Mouse (Mus musculus): Measurements from ENCODE around the gene Dhx36. TPM values are rescaled to one million over a fixed set of nuclear protein-coding genes. Genes with fewer than 3 reads are reported as not detected.

Dhx36 gene
- polyA plus RNA-seq, 2 experiments: 8.7 to 10.6 TPM

DNA sequence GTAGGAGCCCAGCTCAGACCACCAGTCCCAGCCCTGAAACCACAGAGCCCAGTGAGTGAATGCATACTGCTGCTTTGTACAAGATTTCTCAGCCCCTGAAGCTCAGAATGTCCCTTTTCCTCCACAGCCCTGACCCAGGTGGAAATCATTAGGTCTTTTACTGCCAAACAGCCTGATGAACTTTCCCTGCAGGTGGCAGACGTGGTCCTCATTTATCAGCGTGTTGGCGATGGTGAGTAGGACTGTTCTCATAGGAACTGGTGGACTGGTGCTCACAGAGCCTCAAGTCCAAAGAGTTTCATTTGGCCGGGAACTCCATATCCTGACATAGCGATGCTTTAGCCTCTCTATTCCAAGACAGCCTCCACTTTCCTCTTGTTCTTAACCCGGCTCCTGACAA, 47.3 kb downstream of the Dhx36 start:
- H3K27ac ChIP-seq: no peak overlapping the region
- TF ChIP-seq EP300 (IDR thresholded peaks at IDR 0.05; ENCODE audit: low read depth): no peak
- peaks cover 0 to under 1% of the 10 kb centered on the region in 2 experiments; a peak in 1 of 4 replicates for H3K4me1 ChIP-seq (replicated peaks; ENCODE audit: control insufficient read depth in 2 of 2, insufficient read depth in 2 of 2, low read length in 1 of 2)
- H3K9me3 ChIP-seq (ENCODE audit: control insufficient read depth, low read length): no peaks in the 10 kb centered on the region
- 76% methylated on average over 6 of the region's 6 CpGs for WGBS (ENCODE audit: insufficient replicate concordance)
- DNase-seq (ENCODE audit: low read depth in 3 of 3, low spot score in 3 of 3): no peak
- ATAC-seq (ENCODE audit: insufficient read depth): no peak
- H3K4me3 ChIP-seq (ENCODE audit: insufficient read depth in 1 of 2, low read depth in 2 of 2, low read length in 2 of 2): no peak overlapping the region
- H3K27me3 ChIP-seq (ENCODE audit: control insufficient read depth, insufficient read depth, low read length): no peaks in the 10 kb centered on the region
- peaks cover 2% of the 10 kb centered on the region; the same call in 1 of the 2 replicates for H3K36me3 ChIP-seq (replicated peaks; ENCODE audit: control insufficient read depth, insufficient read depth, low read depth)
- H3K4me2 ChIP-seq (ENCODE audit: low read depth): no peak overlapping the region
- no peak overlapping the region for H3K9ac ChIP-seq (replicated peaks)

DNA sequence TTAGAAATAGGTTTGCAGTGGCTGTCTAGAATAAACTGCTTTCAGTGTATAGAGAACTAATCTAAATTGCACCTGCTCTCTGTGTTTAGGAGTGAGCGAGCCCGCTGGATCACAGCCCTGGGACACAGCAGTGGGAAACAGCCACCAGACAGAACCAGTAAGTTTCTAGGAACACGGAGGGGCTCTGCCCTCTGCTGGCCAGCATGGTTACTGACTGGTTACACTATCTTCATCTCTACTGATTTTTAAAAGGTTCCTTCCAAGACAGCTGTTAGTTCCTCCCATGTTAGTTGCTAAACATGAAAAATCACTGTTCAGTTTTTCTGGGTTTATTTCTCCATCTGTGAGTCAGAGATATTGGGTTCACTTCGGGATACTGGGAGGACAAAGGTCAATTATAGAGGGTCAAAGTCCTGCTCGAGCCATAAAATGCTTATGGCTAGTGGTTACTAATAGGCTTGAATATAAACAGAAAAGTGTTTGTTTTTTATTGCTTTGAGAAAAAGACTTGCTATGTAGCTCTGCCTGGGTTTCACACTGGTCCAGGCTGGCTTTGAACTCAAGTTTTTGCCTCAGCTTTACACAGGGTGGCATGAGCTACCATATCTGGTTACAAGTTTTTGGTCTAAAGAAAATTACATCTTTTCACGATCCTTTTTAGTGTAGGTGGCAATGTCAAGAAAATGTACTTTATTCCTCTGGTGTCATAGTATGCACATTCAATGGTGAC, 48.4 kb downstream of the Dhx36 start:
- no peak; the same call in 1 of the 2 replicates for ATAC-seq (ENCODE audit: insufficient read depth)
- H3K27ac ChIP-seq: no peak overlapping the region
- H3K9ac ChIP-seq (replicated peaks): no peak overlapping the region
- 39% methylated on average over 6 of the region's 6 CpGs for WGBS (ENCODE audit: insufficient replicate concordance)
- TF ChIP-seq CTCF (IDR thresholded peaks at IDR 0.05; ENCODE audit: low read depth) (peak; percentile 69), EP300 (IDR thresholded peaks at IDR 0.05; ENCODE audit: low read depth) (no peak)
- H3K9me3 ChIP-seq (ENCODE audit: control insufficient read depth, low read length): no peaks in the 10 kb centered on the region
- no peaks in the 10 kb centered on the region for H3K27me3 ChIP-seq (ENCODE audit: control insufficient read depth, insufficient read depth, low read length)
- H3K4me2 ChIP-seq (ENCODE audit: low read depth): no peak overlapping the region
- no peak overlapping the region for H3K4me3 ChIP-seq (ENCODE audit: insufficient read depth in 1 of 2, low read depth in 2 of 2, low read length in 2 of 2)
- peak in 1 of 3 experiments; percentile 1 for DNase-seq (ENCODE audit: low read depth in 3 of 3, low spot score in 3 of 3)
- H3K4me1 ChIP-seq (replicated peaks; ENCODE audit: control insufficient read depth in 2 of 2, insufficient read depth in 2 of 2, low read length in 1 of 2): no peaks in the 10 kb centered on the region
- H3K36me3 ChIP-seq (replicated peaks; ENCODE audit: control insufficient read depth, insufficient read depth, low read depth): no peaks in the 10 kb centered on the region

- no peaks in the 10 kb centered on the region for H3K4me1 ChIP-seq (replicated peaks; ENCODE audit: control insufficient read depth in 2 of 2, insufficient read depth in 2 of 2, low read length in 1 of 2)
- no peaks in the 10 kb centered on the region for H3K9me3 ChIP-seq (ENCODE audit: control insufficient read depth, low read length)
- H3K27ac ChIP-seq: no peak overlapping the region
- ATAC-seq (ENCODE audit: insufficient read depth) (no peak), DNase-seq (ENCODE audit: low read depth in 3 of 3, low spot score in 3 of 3) (no peak)
- no peak overlapping the region for H3K4me2 ChIP-seq (ENCODE audit: low read depth)
- H3K4me3 ChIP-seq (ENCODE audit: insufficient read depth in 1 of 2, low read depth in 2 of 2, low read length in 2 of 2): no peak overlapping the region
- no peak for TF ChIP-seq CTCF (IDR thresholded peaks at IDR 0.05; ENCODE audit: low read depth)
- no peak for TF ChIP-seq EP300 (IDR thresholded peaks at IDR 0.05; ENCODE audit: low read depth)
- H3K27me3 ChIP-seq (ENCODE audit: control insufficient read depth, insufficient read depth, low read length): no peaks in the 10 kb centered on the region
- H3K36me3 ChIP-seq (replicated peaks; ENCODE audit: control insufficient read depth, insufficient read depth, low read depth): no peaks in the 10 kb centered on the region
- no peak overlapping the region for H3K9ac ChIP-seq (replicated peaks)
- WGBS (ENCODE audit: insufficient replicate concordance): 64% methylated on average over 1 of the region's 1 CpGs
Observed at GRCm38 (mm10) chr3:62455854-62456253, 51.0 kb downstream of the Dhx36 start.

DNA sequence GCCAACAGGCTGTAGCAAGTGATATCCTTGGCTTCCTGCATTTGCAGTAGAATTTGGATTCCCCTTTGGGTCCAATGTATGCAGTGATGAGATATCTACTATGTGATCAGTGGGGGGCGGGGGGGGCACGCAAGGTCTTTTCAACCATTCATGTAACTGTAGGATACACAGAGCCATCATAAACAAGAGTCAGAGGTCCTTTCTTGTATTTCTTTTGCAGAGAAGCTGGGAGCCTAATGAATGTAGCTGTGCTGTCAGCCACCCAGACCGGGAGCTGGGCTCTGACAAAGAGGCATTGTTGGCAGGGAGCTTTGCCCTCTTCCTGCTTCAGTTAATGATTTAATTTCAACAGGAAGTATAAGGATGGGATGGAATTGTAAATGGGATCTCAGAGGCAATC, 52.7 kb downstream of the Dhx36 start:
- H3K4me3 ChIP-seq (ENCODE audit: insufficient read depth in 1 of 2, low read depth in 2 of 2, low read length in 2 of 2): no peak overlapping the region
- DNase-seq (ENCODE audit: low read depth in 3 of 3, low spot score in 3 of 3) (no peak), ATAC-seq (ENCODE audit: insufficient read depth) (no peak)
- H3K36me3 ChIP-seq (replicated peaks; ENCODE audit: control insufficient read depth, insufficient read depth, low read depth): no peaks in the 10 kb centered on the region
- H3K27ac ChIP-seq: no peak overlapping the region
- H3K9ac ChIP-seq (replicated peaks): no peak overlapping the region
- no peaks in the 10 kb centered on the region for H3K4me1 ChIP-seq (replicated peaks; ENCODE audit: control insufficient read depth in 2 of 2, insufficient read depth in 2 of 2, low read length in 1 of 2)
- TF ChIP-seq CTCF (IDR thresholded peaks at IDR 0.05; ENCODE audit: low read depth) (no peak), EP300 (IDR thresholded peaks at IDR 0.05; ENCODE audit: low read depth) (no peak)
- no peaks in the 10 kb centered on the region for H3K9me3 ChIP-seq (ENCODE audit: control insufficient read depth, low read length)
- 57% methylated on average over 3 of the region's 3 CpGs for WGBS (ENCODE audit: insufficient replicate concordance)
- no peaks in the 10 kb centered on the region for H3K27me3 ChIP-seq (ENCODE audit: control insufficient read depth, insufficient read depth, low read length)
- no peak overlapping the region for H3K4me2 ChIP-seq (ENCODE audit: low read depth)

- Histone ChIP-seq H3K4me2 (ENCODE audit: low read depth) (no peak overlapping the region), H3K9me3 (ENCODE audit: control insufficient read depth, low read length) (no peaks in the 10 kb centered on the region), H3K27me3 (ENCODE audit: control insufficient read depth, insufficient read depth, low read length) (no peaks in the 10 kb centered on the region), H3K9ac (replicated peaks) (no peak overlapping the region), H3K4me3 (ENCODE audit: insufficient read depth in 1 of 2, low read depth in 2 of 2, low read length in 2 of 2) (no peak overlapping the region), H3K36me3 (replicated peaks; ENCODE audit: control insufficient read depth, insufficient read depth, low read depth) (no peaks in the 10 kb centered on the region), H3K27ac (no peak overlapping the region), H3K4me1 (replicated peaks; ENCODE audit: control insufficient read depth in 2 of 2, insufficient read depth in 2 of 2, low read length in 1 of 2) (no peaks in the 10 kb centered on the region)
- DNase-seq (ENCODE audit: low read depth in 3 of 3, low spot score in 3 of 3): no peak
- no peak for TF ChIP-seq EP300 (IDR thresholded peaks at IDR 0.05; ENCODE audit: low read depth)
- no peak for TF ChIP-seq CTCF (IDR thresholded peaks at IDR 0.05; ENCODE audit: low read depth)
- WGBS (ENCODE audit: insufficient replicate concordance): 46% methylated on average over 4 of the region's 4 CpGs
- ATAC-seq (ENCODE audit: insufficient read depth): no peak
Observed at GRCm38 (mm10) chr3:62452961-62453360, 53.8 kb downstream of the Dhx36 start.
